Mouse (Mus musculus): ENCODE results near the gene Hspa2. TPM values are rescaled to one million over a fixed set of nuclear protein-coding genes. Genes with fewer than 3 reads are reported as not detected.

Hspa2 gene
- total and polyA plus RNA-seq, 2 experiments from 2014 or later, result 8.7 to 15.0 TPM

GRCm38 (mm10) chr12:76373991-76374390 is 30.0 kb upstream of the Hspa2 start:
- WGBS, result 77% methylated on average over 6 of the region's 6 CpGs
- Histone ChIP-seq H3K4me3 (ENCODE audit: low read depth, low read length) (no peak overlapping the region), H3K27me3 (ENCODE audit: control insufficient read depth, insufficient read depth, low read length) (no peaks in the 10 kb centered on the region), H3K9me3 (replicated peaks; ENCODE audit: control insufficient read depth, low read length) (no peaks in the 10 kb centered on the region), H3K9ac (replicated peaks; ENCODE audit: low read depth, low read length) (0 out of 2 replicates have a peak overlapping the region, but pooled peaks have one; percentile 5), H3K27ac (ENCODE audit: low read depth) (no peak overlapping the region), H3K36me3 (replicated peaks; ENCODE audit: control insufficient read depth, insufficient read depth, low read length) (no peaks in the 10 kb centered on the region), H3K4me1 (ENCODE audit: control insufficient read depth, insufficient read depth) (peaks cover 26% of the 10 kb centered on the region), H3K4me2 (ENCODE audit: low read depth, low read length) (no peak overlapping the region)
- TF ChIP-seq CTCF (IDR thresholded peaks at IDR 0.05; ENCODE audit: low read depth) (no peak), EP300 (IDR thresholded peaks at IDR 0.05; ENCODE audit: low read depth) (no peak)
- DNase-seq (ENCODE audit: low spot score) (no peak), ATAC-seq (ENCODE audit: insufficient read depth, low read depth) (no peak)

GRCm38 (mm10) chr12:76374911-76375310 is 29.1 kb upstream of the Hspa2 start:
- no peak for DNase-seq (ENCODE audit: low spot score)
- no peaks in the 10 kb centered on the region for H3K9me3 ChIP-seq (replicated peaks; ENCODE audit: control insufficient read depth, low read length)
- no peaks in the 10 kb centered on the region for H3K27me3 ChIP-seq (ENCODE audit: control insufficient read depth, insufficient read depth, low read length)
- no peaks in the 10 kb centered on the region for H3K36me3 ChIP-seq (replicated peaks; ENCODE audit: control insufficient read depth, insufficient read depth, low read length)
- WGBS, result 64% methylated on average over 4 of the region's 4 CpGs
- no peak overlapping the region for H3K4me3 ChIP-seq (ENCODE audit: low read depth, low read length)
- no peak overlapping the region for H3K4me2 ChIP-seq (ENCODE audit: low read depth, low read length)
- no peak overlapping the region for H3K9ac ChIP-seq (replicated peaks; ENCODE audit: low read depth, low read length)
- no peak overlapping the region for H3K27ac ChIP-seq (ENCODE audit: low read depth)
- no peak for TF ChIP-seq CTCF (IDR thresholded peaks at IDR 0.05; ENCODE audit: low read depth)
- TF ChIP-seq EP300 (IDR thresholded peaks at IDR 0.05; ENCODE audit: low read depth), result no peak
- no peak for ATAC-seq (ENCODE audit: insufficient read depth, low read depth)
- peaks cover 26% of the 10 kb centered on the region for H3K4me1 ChIP-seq (ENCODE audit: control insufficient read depth, insufficient read depth)

- Histone ChIP-seq H3K27me3 (ENCODE audit: control insufficient read depth, insufficient read depth, low read length) (no peaks in the 10 kb centered on the region), H3K9me3 (replicated peaks; ENCODE audit: control insufficient read depth, low read length) (no peaks in the 10 kb centered on the region), H3K4me2 (ENCODE audit: low read depth, low read length) (no peak overlapping the region), H3K4me3 (ENCODE audit: low read depth, low read length) (no peak overlapping the region), H3K27ac (ENCODE audit: low read depth) (no peak overlapping the region), H3K9ac (replicated peaks; ENCODE audit: low read depth, low read length) (no peak overlapping the region), H3K4me1 (ENCODE audit: control insufficient read depth, insufficient read depth) (peaks cover 26% of the 10 kb centered on the region), H3K36me3 (replicated peaks; ENCODE audit: control insufficient read depth, insufficient read depth, low read length) (no peaks in the 10 kb centered on the region)
- no peak for DNase-seq (ENCODE audit: low spot score)
- ATAC-seq (ENCODE audit: insufficient read depth, low read depth), result no peak
- TF ChIP-seq EP300 (IDR thresholded peaks at IDR 0.05; ENCODE audit: low read depth), result no peak
- TF ChIP-seq CTCF (IDR thresholded peaks at IDR 0.05; ENCODE audit: low read depth), result no peak
- WGBS, result 51% methylated on average over 3 of the region's 3 CpGs
These were observed 28.5 kb upstream of the Hspa2 start for GRCm38 (mm10) chr12:76375506-76375905.

- Histone ChIP-seq H3K36me3 (replicated peaks; ENCODE audit: control insufficient read depth, insufficient read depth, low read length) (0 out of 2 replicates have a peak, but pooled peaks cover 5% of the 10 kb centered on the region), H3K4me1 (ENCODE audit: control insufficient read depth, insufficient read depth) (peaks cover 25% of the 10 kb centered on the region), H3K27ac (ENCODE audit: low read depth) (no peak overlapping the region), H3K9ac (replicated peaks; ENCODE audit: low read depth, low read length) (no peak overlapping the region), H3K27me3 (ENCODE audit: control insufficient read depth, insufficient read depth, low read length) (no peaks in the 10 kb centered on the region), H3K4me2 (ENCODE audit: low read depth, low read length) (no peak overlapping the region), H3K9me3 (replicated peaks; ENCODE audit: control insufficient read depth, low read length) (no peaks in the 10 kb centered on the region), H3K4me3 (ENCODE audit: low read depth, low read length) (no peak overlapping the region)
- TF ChIP-seq CTCF (IDR thresholded peaks at IDR 0.05; ENCODE audit: low read depth) (peak; percentile 63), EP300 (IDR thresholded peaks at IDR 0.05; ENCODE audit: low read depth) (no peak)
- WGBS, result 49% methylated on average over 7 of the region's 7 CpGs
- DNase-seq (ENCODE audit: low spot score), result no peak
- peak; percentile 52 for ATAC-seq (ENCODE audit: insufficient read depth, low read depth)
These were observed 27.3 kb upstream of the Hspa2 start for GRCm38 (mm10) chr12:76376649-76377048.

- Histone ChIP-seq H3K9ac (replicated peaks; ENCODE audit: low read depth, low read length) (no peak overlapping the region), H3K27me3 (ENCODE audit: control insufficient read depth, insufficient read depth, low read length) (no peaks in the 10 kb centered on the region), H3K4me2 (ENCODE audit: low read depth, low read length) (no peak overlapping the region), H3K36me3 (replicated peaks; ENCODE audit: control insufficient read depth, insufficient read depth, low read length) (0 out of 2 replicates have a peak, but pooled peaks cover 7% of the 10 kb centered on the region), H3K9me3 (replicated peaks; ENCODE audit: control insufficient read depth, low read length) (no peaks in the 10 kb centered on the region), H3K27ac (ENCODE audit: low read depth) (0 out of 2 replicates have a peak overlapping the region, but pooled peaks have one; percentile 1), H3K4me1 (ENCODE audit: control insufficient read depth, insufficient read depth) (peaks cover 21% of the 10 kb centered on the region), H3K4me3 (ENCODE audit: low read depth, low read length) (no peak overlapping the region)
- WGBS, result 97% methylated on average over 6 of the region's 6 CpGs
- TF ChIP-seq EP300 (IDR thresholded peaks at IDR 0.05; ENCODE audit: low read depth) (no peak), CTCF (IDR thresholded peaks at IDR 0.05; ENCODE audit: low read depth) (no peak)
- ATAC-seq (ENCODE audit: insufficient read depth, low read depth) (no peak), DNase-seq (ENCODE audit: low spot score) (no peak)
These were observed 26.9 kb upstream of the Hspa2 start for GRCm38 (mm10) chr12:76377059-76377458.

- 0 out of 2 replicates have a peak overlapping the region, but pooled peaks have one; percentile 21 for H3K27ac ChIP-seq (ENCODE audit: low read depth)
- H3K9me3 ChIP-seq (replicated peaks; ENCODE audit: control insufficient read depth, low read length), result no peaks in the 10 kb centered on the region
- peaks cover 14% of the 10 kb centered on the region for H3K4me1 ChIP-seq (ENCODE audit: control insufficient read depth, insufficient read depth)
- H3K36me3 ChIP-seq (replicated peaks; ENCODE audit: control insufficient read depth, insufficient read depth, low read length), result 0 out of 2 replicates have a peak, but pooled peaks cover 7% of the 10 kb centered on the region
- H3K9ac ChIP-seq (replicated peaks; ENCODE audit: low read depth, low read length), result no peak overlapping the region
- DNase-seq (ENCODE audit: low spot score), result no peak
- no peaks in the 10 kb centered on the region for H3K27me3 ChIP-seq (ENCODE audit: control insufficient read depth, insufficient read depth, low read length)
- whole genome bisulfite sequencing, result 84% methylated on average over 3 of the region's 3 CpGs
- no peak for ATAC-seq (ENCODE audit: insufficient read depth, low read depth)
- H3K4me2 ChIP-seq (ENCODE audit: low read depth, low read length), result no peak overlapping the region
- no peak for TF ChIP-seq CTCF (IDR thresholded peaks at IDR 0.05; ENCODE audit: low read depth)
- no peak for TF ChIP-seq EP300 (IDR thresholded peaks at IDR 0.05; ENCODE audit: low read depth)
- H3K4me3 ChIP-seq (ENCODE audit: low read depth, low read length), result no peak overlapping the region
These were observed 26.2 kb upstream of the Hspa2 start for GRCm38 (mm10) chr12:76377726-76378125.

Measured in heart, postnatal 0 days (tissue).